Mouse (Mus musculus): ENCODE measurements at regions not wholly inside any gene's neighbourhood (a gene's known extent, or its start where the extent isn't known, plus 50 kb on each side); places are given as distances from the start of the nearest gene placed in this dataset.

DNA sequence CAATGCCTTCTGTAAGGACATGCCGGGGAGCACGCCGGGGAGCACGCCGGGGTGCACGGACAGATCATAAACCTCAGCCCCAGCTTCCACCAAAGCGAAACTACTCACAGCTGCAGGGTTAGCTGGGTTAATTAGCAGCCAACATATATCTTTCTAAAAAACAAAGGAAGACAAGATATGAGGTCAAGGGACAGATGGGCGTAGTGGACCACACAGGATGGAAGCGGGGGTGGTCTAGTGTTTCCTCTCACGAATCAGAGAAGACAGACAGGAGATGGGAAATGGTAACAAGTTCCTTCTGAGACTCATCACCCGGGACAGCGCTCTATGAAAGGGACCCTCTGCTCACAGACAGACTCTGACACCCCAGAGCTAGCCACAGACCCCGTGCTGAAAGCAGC lies 60.0 kb upstream of the Ajap1 start:
- DNase-seq (ENCODE audit: low spot score in 2 of 2), result no peak

DNA sequence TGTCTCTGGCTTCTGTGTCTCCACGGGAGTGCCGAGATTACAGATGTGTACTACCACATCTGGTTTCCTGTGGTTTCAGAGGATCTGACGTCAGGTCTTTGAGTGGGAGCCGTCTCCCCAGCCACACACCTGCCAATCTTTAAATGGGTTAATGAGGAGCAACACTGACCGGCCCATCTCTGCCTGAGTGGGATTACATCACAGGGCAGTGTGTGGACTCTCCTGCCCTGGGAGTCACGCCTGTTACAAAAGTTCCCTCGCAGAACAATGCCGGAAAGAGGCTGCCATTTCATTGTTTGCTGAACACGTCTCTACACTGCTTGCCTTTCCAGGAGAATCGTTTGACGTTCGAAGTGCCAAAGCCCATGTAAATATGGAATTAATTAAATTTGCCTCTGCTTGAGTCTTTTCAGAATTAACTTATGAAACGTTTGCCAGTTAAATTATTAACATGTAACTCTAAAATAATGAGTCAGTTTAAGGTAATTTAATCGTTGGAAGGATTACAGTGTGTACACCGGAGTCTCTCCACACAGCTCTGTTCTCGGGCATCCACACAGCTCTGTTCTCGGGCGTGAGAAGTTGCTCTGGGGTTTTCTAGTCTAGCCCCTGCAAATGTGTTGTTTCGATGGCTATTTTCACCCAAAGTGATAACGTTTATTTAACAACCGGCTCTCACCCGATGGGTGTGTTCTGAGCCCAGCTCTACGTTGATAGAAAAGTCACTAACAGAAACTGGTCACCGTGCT lies 61.5 kb upstream of the Ajap1 start:
- no peak for DNase-seq (ENCODE audit: low spot score in 2 of 2)

DNA sequence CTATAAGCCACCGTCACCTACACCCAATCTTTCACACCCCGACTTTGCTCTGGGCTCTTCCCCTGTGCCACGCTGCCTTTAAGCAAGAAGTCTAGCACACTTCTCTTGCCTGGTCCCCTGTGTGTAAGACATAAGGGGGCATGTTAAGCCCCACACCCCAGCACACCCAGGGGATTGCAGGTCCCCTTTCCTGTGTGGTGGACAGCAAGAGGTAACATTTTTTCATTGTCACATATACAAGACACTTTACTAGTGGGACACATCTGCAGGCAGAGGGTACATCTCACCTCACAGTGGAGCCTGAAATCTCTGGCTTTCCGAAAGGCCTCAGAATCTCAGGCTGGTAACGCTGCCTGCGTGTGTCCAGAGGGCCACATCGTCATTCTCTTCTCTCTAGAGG lies 64.1 kb upstream of the Ajap1 start:
- no peak for DNase-seq (ENCODE audit: low spot score in 2 of 2)

DNA sequence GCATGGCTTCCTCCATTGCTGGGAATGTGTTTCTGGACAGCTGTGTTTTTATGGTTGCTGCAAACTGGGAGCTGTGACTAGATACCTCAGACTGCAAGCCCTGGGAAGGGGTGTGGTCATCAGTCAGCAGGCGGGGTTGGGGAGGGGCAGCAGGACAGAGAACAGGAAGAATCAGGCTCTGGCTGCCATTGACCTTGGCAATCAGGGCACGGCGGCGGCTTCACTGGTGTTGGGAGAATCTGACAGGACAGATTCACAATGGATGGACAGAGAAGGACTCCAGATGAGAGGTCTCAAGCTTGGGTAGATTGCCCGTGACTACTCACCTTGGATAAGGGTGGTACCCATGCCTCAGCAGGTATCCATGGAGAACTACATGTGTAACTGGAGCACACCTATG lies 64.5 kb upstream of the Ajap1 start:
- no peak for DNase-seq (ENCODE audit: low spot score in 2 of 2)

DNA sequence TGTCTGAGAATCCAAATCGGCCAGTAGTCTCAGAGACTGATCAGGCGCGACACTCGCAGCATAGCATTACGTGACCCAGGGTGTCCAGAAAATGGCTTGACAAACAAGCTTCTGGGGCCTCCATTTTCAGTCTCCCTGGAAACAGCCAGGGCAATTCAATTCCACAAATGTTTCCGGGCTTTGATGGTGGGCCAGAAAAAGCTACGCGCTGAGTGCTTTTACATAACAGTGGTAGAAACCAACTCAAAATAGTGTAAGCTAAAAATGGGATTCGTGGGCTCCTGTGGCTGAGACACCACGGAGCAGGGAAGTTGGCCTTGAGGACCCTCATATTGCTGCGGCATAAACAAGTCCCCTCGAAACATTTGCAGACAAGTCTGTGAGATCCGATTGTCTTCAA lies 65.3 kb upstream of the Ajap1 start:
- DNase-seq (ENCODE audit: low spot score in 2 of 2), result peak; percentile 75 to 85

DNA sequence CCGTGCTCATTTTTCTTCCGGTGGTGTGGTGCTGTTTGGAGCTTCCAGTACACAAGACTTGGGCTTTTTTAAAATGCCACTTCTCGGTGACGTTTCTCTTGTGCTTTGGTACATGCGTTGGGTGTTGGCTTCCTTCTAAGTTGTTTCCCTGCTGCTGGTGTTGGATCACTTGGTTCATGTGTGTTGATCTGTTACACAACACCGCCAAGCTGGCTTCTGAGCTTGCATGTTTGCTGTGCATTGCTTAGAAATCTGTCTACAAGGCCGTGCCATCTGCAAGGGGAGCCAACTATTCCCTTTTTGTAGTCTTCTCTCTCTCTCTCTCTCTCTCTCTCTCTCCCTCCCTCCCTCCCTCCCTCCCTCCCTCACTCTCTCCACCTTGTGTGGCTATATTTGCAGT lies 68.7 kb upstream of the Ajap1 start:
- no peak for DNase-seq (ENCODE audit: low spot score in 2 of 2)

DNA sequence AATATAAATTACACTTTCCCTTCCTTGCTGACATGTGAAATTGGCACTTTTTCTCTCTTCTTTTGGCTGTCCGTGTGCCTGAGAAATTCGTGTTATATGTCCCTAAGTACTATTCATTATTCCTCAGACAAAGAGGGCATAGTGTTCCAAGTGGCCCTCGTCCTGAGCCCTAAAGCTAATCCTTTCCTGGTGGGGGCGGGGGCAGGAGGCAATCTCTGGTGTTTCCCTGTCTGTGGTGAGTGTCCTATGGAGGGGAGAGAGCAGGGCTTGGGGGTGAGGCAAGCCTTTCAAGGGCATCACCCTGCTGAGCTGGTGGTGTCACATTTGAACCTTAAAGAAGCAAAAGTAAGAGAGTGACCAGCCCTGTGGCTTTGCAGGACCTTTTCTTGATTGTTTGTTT lies 69.9 kb upstream of the Ajap1 start:
- no peak for DNase-seq (ENCODE audit: low spot score in 2 of 2)

DNA sequence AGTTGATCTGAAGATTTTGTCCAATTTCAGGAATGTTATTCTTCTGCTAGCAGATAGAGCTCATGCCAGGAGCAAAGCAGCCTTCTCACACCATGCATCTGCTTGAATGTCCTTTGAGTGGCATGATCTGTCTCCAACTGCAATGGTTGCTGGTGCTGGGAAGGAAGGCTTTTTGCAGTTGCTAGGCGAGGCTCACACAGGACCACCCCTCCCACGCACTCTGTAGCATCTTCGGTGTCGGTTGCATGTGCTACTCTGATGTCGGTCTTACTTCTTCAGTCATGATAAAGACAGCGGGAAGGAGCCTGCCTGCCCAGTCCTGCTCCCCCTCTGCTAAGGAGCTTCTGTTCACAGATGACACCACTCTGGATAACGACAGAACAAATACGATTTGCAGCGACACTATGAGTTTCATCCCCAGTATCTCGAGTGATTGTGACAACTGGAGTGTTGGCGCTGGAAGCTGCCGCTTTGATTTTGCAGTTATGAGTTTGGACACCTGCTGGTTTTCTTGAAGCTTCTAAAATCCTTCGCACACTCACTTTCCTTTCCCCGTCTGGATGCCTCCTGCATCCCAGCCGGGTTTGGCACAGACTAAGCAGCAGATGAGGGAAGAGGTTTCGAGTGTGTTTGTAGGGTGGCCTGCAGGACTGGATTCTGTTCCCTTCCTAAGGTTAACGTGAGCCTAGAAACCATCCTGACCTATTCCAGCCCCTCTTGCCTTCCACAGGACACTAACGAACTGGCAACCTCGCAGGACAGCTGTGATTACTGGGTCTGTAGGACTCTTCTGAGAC lies 75.4 kb upstream of the Ajap1 start:
- peak; percentile 61 to 81 for DNase-seq (ENCODE audit: low spot score in 2 of 2)

DNA sequence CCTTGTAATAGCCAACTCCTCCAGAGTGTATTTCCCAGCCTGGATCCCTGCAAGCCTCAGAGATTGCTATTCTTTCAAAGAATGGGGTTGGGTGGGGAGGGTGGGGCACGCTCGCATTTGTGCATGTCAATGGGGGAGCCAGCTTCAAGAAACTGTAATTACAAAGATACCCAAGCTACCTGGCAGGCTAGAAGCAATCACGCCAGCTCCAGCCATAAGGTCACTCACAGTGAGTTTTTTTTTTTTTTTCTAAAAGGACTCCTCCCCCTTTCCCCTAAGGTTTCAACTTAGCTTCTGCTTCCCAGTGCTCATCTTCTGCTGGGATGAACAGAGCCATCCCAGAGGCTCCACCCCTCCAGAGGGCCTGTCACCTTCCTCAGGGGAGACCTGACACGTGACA lies 77.0 kb upstream of the Ajap1 start:
- DNase-seq (ENCODE audit: low spot score in 2 of 2), result no peak

DNA sequence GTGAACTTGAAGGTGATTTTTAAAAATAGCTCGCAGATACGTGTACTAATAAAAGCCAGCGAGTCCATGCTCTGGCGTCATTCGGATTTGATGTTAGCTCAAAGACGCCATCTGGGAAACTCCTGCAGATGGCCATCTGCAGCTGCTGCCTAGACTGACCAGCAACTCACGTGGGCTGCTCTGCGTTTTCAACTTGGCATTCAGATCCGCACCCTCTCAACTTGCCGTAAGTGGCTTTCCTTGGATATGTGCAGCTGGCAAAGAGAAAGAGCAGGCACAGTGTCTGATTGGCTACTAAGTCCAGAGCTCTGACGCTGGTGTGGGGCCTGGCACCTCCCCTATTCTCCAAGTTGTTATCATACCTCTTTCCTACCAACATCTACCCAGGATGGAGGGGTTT lies 77.6 kb upstream of the Ajap1 start:
- peak in 1 of 2 experiments; percentile 47 for DNase-seq (ENCODE audit: low spot score in 2 of 2)

DNA sequence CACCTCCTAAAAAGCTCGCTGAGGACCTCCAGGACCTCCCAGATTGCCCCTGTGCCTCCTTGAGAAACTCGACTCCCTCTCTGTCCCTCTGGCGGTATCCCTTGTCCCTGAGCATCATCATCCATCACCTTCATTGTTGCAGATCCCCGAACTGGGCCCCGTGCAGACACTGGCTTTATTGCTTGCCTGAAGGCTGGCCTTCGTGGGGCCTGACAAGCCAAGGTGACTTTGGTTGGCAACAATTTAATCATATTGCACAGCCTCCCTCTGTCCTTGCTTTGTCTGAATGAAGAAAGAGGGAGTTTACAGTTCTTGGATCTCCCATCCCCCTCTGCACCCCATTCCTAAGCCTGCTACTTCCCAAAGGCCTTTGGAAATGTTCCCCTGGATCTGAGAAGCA lies 78.3 kb upstream of the Ajap1 start:
- DNase-seq (ENCODE audit: low spot score in 2 of 2), result no peak

DNA sequence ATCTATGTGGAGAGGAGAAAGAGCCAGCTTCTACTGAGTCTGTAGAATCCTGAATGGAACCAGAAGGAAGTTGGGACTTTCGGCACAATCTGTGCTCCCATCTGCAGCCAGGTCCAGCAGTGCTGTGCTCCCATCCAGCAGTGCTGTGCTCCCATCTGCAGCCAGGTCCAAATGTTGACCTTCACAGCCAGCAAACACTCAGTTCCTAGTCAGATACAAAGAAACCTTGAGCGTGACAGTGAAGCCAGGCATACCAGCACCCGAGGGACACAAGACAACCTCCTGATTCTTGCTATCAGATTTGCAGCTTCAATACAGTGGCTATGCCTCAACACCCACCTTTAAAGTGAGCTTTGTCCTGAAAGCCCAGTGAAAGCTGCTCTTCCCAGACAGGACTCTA lies 79.4 kb upstream of the Ajap1 start:
- no peak for DNase-seq (ENCODE audit: low spot score in 2 of 2)

DNA sequence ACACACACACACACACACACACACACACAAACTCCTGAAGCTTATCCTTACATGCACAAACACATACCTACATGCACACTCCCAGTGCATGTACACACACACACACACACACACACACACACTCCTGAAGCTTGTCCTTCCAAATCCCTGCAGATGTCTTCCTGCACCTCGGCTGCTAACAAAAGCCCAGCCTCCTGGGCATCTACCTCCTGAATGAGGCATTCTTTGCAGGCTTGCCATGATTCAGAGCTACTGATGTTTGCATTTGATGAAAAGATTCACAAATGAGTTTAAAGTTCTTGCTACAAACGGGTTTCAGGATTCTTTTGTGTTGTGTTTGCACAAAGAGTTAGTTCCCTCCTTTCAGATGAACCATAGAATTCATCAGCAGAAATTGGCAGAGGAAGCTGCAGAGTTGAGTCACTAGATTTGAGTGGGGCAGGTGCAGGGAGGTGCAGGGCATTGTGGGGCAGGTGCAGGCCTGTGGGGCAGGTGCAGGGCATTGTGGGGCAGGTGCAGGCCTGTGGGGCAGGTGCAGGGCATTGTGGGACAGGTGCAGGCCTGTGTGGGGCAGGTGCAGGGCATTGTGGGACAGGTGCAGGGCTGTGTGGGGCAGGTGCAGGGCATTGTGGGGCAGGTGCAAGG lies 84.8 kb upstream of the Ajap1 start:
- DNase-seq (ENCODE audit: low spot score in 2 of 2), result no peak

DNA sequence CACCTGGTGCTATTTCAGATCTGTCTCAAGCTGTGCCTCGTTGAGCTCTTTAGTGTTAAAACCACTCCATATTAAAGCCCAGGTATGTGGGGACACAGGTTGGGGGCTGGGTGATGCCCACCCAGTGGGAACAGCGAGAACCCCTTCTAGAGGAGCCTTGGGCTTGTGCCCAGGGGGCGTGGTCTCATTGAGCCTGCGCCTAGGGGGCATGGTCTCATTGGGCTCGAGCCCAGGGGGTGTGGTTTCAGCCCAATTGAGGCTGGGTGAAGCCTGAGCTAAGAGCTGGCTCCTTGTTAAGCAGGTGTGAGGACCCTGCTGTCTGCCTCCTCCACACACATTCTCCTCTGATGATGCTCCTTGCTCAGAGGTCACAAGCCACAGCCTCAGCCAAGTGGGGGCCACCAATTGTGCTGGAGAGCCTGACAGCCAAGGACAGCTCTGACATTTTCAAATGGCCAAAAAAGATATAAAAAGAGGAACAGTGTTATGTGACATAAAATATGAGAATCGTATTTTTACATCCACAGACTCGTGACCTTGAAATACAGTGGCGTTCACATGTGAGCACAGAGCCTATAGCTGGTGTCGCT lies 90.7 kb upstream of the Ajap1 start:
- no peak for DNase-seq (ENCODE audit: low spot score in 2 of 2)

DNA sequence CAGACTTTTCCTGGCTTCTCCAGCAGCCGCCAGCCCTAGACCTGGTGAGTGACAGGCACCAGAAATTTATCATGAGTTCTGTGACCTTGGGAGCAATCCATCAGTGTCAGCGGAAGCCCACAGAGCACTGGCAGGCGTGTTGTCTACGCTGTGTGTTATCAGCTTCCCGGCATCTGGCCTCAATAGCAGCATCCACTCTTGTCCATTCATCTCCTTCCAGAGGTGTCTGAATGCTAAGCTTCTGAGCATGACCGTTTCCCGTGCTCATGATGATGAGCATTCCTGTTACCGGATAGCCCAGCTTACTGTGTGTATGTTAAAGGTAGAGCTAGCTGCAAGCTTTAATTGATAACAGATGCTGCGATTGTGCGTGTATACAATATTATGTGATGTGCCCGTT lies 110.7 kb upstream of the Ajap1 start:
- DNase-seq (ENCODE audit: low spot score in 2 of 2), result no peak

DNA sequence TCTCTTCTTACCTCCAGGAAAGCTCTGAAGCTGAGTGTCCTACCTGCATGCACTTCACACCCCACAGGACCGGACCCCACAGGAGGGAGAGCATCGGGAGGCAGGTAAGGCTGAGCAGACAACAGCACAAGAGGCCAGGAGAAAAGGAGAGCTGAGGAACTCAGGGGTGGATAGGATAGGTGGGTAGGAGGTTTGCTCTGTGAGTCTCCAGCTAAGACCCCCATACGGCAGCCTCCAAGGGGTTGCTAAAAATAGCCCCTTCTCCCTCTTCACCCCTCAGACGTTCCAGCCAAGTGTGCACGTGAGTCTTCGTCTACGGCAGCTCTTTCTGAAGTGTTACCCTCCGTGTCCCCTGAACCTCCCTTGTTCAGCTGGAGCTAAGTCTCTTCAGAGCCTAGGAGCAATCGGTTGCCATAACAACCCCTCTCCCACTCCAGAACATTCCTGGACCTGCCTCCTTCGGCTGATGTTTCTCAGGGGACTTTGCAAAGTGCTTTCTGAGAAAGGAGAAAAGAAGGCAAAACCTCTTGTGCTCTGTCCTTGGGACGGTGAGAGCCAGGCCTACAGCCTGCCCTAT lies 117.3 kb upstream of the Ajap1 start:
- peak; percentile 66 to 82 for DNase-seq (ENCODE audit: low spot score in 2 of 2)

DNA sequence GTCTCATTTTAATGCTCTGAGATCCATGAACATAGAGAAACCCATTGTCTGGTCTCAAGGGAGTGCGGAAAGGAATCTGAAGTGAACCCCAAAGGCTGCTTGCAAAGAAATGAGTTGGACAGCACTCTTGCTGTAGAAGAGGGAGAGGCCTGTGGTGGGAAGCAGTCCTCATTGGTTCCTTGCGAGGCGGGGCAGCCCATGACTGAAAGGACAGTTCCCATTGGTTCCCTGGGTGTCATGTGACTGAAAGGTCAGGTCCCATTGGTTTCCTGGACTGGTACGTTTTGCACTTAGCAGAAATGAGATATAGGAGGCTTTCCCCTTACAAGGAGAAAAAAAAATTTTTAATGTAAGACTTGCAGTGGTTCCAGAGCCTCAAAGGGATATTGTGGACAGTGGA lies 119.9 kb upstream of the Ajap1 start:
- no peak for DNase-seq (ENCODE audit: low spot score in 2 of 2)

DNA sequence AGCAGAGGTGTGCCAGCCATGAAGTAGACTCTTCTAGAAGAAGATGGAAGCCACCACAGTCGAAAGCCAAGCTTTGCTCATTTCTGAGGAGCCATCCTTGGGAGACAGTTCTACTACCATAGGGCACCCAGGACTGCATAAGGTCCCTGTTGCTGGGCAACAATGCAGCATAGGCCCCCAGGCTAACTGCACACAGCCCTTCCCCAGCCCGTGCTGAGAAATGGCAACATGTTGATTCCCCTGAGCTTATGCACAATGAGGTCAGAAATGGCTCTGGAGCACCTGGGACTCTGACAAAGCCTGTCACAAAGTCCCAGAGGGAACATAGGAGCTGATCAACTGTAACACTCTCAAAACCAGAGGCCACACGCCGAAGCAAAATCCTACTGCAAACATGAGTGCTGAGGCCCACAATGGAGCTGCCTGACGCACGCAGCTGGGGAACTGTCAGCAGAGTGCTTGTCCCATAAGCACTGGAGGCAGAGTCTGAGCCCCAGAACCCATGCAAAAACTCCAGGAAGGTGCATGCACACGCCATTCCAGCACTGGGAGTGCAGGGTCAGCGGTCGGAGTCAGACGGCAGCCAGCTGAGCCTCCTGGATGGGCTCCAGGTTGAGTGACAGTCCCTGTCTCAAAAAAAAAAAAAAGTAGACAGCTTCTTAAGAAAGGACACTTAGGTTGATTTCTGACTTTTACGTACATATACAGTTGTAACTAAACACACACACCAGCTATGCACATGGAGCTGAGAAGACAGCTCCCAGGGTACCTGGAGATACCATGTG lies 120.6 kb upstream of the Ajap1 start:
- no peak for DNase-seq (ENCODE audit: low spot score in 2 of 2)

DNA sequence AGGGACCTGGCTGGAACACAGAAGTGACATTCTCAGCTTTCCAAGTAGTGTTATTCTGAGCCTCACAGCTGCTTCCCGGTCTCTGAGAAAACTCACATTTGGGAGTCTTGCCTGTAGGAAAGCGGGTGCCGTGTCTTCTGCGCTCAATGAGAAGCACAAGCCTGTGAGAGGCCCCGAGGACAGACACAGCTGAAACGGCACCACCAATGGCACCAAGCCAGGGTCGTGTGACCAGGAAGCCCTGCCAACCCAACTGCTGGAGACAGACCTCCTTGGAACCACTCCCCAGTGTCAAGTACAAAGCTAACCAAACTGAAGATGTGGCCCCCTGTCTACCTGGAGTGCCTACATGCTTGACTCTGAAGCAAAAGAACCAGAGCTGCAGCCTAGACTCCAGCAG lies 121.3 kb upstream of the Ajap1 start:
- peak; percentile 53 to 60 for DNase-seq (ENCODE audit: low spot score in 2 of 2)

DNA sequence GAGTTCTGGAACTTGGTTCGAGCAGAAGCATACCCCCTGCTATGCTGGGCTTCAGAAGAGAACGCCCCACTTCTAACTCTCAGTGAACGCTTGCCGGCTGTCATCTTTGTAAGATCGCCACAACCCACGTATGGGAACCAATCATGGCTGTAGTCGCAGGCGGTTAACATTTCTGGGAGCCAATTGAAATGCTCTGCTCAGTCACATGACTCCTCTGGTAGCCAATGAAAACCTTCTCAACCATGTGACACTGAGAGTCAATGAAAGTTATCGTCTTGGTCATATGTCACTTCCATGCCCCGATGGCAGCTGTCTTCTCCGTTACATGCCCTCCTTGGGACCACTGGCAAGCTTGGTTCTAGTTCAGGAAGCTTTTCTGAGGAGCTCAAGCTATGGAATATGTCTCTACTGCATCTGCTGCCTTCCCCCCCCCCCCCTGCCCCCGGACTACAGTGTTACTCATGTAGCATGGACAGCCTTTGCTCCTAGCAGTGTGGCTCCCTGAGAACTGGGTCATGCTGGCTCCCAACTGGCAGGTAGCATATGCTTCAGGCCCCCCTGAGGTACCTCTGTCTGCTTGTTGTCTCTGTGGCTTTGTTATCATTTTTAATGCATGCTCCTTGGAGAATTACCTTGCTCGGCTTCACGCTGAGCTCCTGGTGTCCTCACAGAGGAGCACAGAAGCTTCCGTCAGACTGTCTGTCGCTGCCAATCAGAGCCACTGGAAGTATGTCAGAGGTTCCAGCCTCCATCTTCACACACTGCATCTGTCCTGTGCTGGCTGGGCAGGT lies 122.3 kb upstream of the Ajap1 start:
- DNase-seq (ENCODE audit: low spot score in 2 of 2), result no peak

DNA sequence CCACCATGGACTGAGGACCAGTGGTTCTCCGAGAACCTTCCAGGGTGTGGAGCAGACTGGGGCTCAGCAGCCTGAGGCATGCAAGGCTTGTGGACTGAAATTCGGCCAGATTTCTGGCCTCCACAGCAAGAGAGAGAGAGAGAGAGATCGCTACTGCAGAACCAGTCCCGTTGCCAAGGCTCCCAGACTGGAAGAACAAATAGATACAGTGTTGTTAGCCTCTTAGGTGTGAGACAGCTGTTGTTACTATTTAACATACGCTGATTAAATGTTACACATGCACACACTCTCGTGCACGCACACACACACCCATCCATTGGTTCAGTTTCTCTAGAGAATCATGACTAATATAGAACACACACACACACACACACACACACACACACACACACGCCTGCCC lies 133.4 kb upstream of the Ajap1 start:
- DNase-seq (ENCODE audit: low spot score in 2 of 2), result peak; percentile 51 to 61
